8 mouse cellular contexts compared by ENCODE assay signal in the genomic region with DNA sequence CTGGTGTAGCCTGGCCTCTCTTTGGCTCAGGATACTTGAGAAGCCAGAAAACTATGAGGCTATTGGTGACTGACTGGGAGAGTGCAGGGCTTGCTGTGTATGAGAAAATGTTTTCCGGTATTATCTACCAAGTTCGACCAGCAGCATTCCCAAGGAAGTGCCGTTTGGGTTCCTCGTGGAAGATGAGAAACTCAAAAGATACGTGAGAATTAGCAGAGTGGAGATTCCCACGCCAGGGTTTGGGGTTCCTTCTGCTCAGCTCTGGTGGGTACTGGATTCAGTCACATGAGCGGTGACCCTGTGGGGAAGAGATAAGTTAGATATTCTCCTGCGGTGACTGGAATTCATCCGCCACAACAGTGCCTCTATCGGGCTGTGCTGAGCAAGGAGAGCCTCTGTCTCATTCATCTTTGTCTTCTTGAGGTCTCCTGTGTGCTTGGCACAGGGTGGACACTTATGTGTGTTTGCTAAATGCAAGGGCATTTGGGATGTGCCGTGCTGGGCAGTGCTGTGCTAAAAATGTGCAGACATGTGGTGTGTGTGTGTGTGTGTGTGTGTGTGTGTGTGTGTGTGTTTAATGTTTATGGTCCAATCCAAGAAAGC. TPM values are rescaled to one million over a fixed set of nuclear protein-coding genes. Genes with fewer than 3 reads are reported as not detected.
DNase-seq lines count a peak whose midpoint lies in the region; ATAC-seq lines count a peak whose summit lies in the region.

No protein-coding gene starts in this region.

- H3K36me3 ChIP-seq in lung, embryonic 15.5 days: no peaks in the 10 kb centered on the region
- no peaks in the 10 kb centered on the region for H3K36me3 ChIP-seq in forebrain, embryonic 15.5 days
- no peaks in the 10 kb centered on the region for H3K36me3 ChIP-seq in liver, embryonic 12.5 days
- no peaks in the 10 kb centered on the region for H3K36me3 ChIP-seq in stomach, embryonic 16.5 days (ENCODE audit: control insufficient read depth, insufficient read depth, low read length)

- DNase-seq in lung, postnatal 14 days: no peak
- no peak for DNase-seq in adrenal gland, postnatal 36 days
- DNase-seq in urinary bladder, postnatal 4 days (ENCODE audit: low spot score in 2 of 2): no peak
- DNase-seq in gastrocnemius, postnatal 25 days: no peak

- peak overlapping the region; percentile 100 for H3K4me2 ChIP-seq in lung, embryonic 15.5 days
- H3K4me2 ChIP-seq in forebrain, embryonic 15.5 days (replicated peaks): peak overlapping the region; percentile 76
- H3K4me2 ChIP-seq in liver, embryonic 12.5 days: peak overlapping the region; percentile 91
- peak overlapping the region; percentile 100 for H3K4me2 ChIP-seq in stomach, embryonic 16.5 days (ENCODE audit: low read depth, low read length)

- H3K27me3 ChIP-seq in lung, embryonic 15.5 days: 0 out of 2 replicates have a peak, but pooled peaks cover 3% of the 10 kb centered on the region
- no peaks in the 10 kb centered on the region for H3K27me3 ChIP-seq in forebrain, embryonic 15.5 days
- peaks cover 49% of the 10 kb centered on the region for H3K27me3 ChIP-seq in liver, embryonic 12.5 days (replicated peaks)
- H3K27me3 ChIP-seq in stomach, embryonic 16.5 days (ENCODE audit: control insufficient read depth, insufficient read depth, low read length): no peaks in the 10 kb centered on the region; the same call in 1 of the 2 replicates

- peak overlapping the region; percentile 58 for H3K27ac ChIP-seq in lung, embryonic 15.5 days
- peak overlapping the region; percentile 96 for H3K27ac ChIP-seq in forebrain, embryonic 15.5 days (replicated peaks)
- H3K27ac ChIP-seq in liver, embryonic 12.5 days: peak overlapping the region; percentile 24; the same call in 1 of the 2 replicates
- H3K27ac ChIP-seq in stomach, embryonic 16.5 days (ENCODE audit: low read length): 0 out of 2 replicates have a peak overlapping the region, but pooled peaks have one; percentile 38

- H3K9ac ChIP-seq in lung, embryonic 15.5 days: no peak overlapping the region; the same call in 1 of the 2 replicates
- H3K9ac ChIP-seq in forebrain, embryonic 15.5 days (replicated peaks): peak overlapping the region; percentile 99
- no peak overlapping the region for H3K9ac ChIP-seq in liver, embryonic 12.5 days
- H3K9ac ChIP-seq in stomach, embryonic 16.5 days (ENCODE audit: low read length): peak overlapping the region; percentile 77

- 12% methylated on average over 11 of the region's 11 CpGs for WGBS in lung, embryonic 15.5 days
- WGBS in forebrain, embryonic 15.5 days: 35% methylated on average over 11 of the region's 11 CpGs
- WGBS in liver, embryonic 12.5 days (ENCODE audit: insufficient replicate concordance): 14% methylated on average over 11 of the region's 11 CpGs
- 22% methylated on average over 11 of the region's 11 CpGs for WGBS in stomach, embryonic 16.5 days

- peak overlapping the region; percentile 82 for H3K4me3 ChIP-seq in lung, embryonic 15.5 days
- peak overlapping the region; percentile 69 for H3K4me3 ChIP-seq in forebrain, embryonic 15.5 days
- H3K4me3 ChIP-seq in liver, embryonic 12.5 days: peak overlapping the region; percentile 59
- peak overlapping the region; percentile 74 for H3K4me3 ChIP-seq in stomach, embryonic 16.5 days (replicated peaks; ENCODE audit: low read length)

- ATAC-seq in lung, embryonic 15.5 days (ENCODE audit: borderline replicate concordance, extremely low read depth, low FRiP score, low TSS enrichment): no peak
- ATAC-seq in forebrain, embryonic 15.5 days (replicated peaks): peak; percentile 12; the same call in 1 of the 2 replicates
- peak; percentile 25; the same call in 1 of the 2 replicates for ATAC-seq in liver, embryonic 12.5 days
- no peak for ATAC-seq in stomach, embryonic 16.5 days (ENCODE audit: insufficient read depth, low FRiP score)

- H3K9me3 ChIP-seq in lung, embryonic 15.5 days: no peaks in the 10 kb centered on the region
- H3K9me3 ChIP-seq in forebrain, embryonic 15.5 days: no peaks in the 10 kb centered on the region
- H3K9me3 ChIP-seq in liver, embryonic 12.5 days (replicated peaks): no peaks in the 10 kb centered on the region
- no peaks in the 10 kb centered on the region for H3K9me3 ChIP-seq in stomach, embryonic 16.5 days (replicated peaks; ENCODE audit: control insufficient read depth, low read length)

- peaks cover 20% of the 10 kb centered on the region for H3K4me1 ChIP-seq in lung, embryonic 15.5 days
- H3K4me1 ChIP-seq in forebrain, embryonic 15.5 days: peaks cover 45% of the 10 kb centered on the region
- peaks cover 48% of the 10 kb centered on the region for H3K4me1 ChIP-seq in liver, embryonic 12.5 days
- peaks cover 4% of the 10 kb centered on the region; the same call in 1 of the 2 replicates for H3K4me1 ChIP-seq in stomach, embryonic 16.5 days (ENCODE audit: control insufficient read depth, insufficient read depth, low read length)

RNA-seq across cellular contexts. Expression of a gene that starts 2.2 kb away (rescaled TPM):
- polyA plus RNA-seq in lung, embryonic 15.5 days (2015; fragmentation: Nextera tagmentation; extraction: Ambion mirVana): 13.0 and 13.1 TPM in 2 replicates
- polyA plus RNA-seq in forebrain, embryonic 15.5 days (2015; fragmentation: Nextera tagmentation; extraction: Ambion mirVana): 42.8 and 50.9 TPM in 2 replicates
- 2.3 and 2.7 TPM in 2 replicates for polyA plus RNA-seq in liver, embryonic 12.5 days (2016; fragmentation: Nextera tagmentation; extraction: Ambion mirVana)
- 5.2 and 6.8 TPM in 2 replicates for polyA plus RNA-seq in stomach, embryonic 16.5 days (2015; fragmentation: Nextera tagmentation; extraction: Ambion mirVana)
- 1 to 10 TPM; 3.9 to 6.9 TPM for total RNA-seq in adrenal gland, postnatal 36 days (2021)
- total RNA-seq in gastrocnemius, postnatal 25 days (2021): 10 to 100 TPM; 10.3 to 11.8 TPM

RNA-seq across cellular contexts. Expression of a gene that starts 45.6 kb away (rescaled TPM):
- polyA plus RNA-seq in lung, embryonic 15.5 days (2015; fragmentation: Nextera tagmentation; extraction: Ambion mirVana): 12.6 and 13.6 TPM in 2 replicates
- 10.6 and 10.7 TPM in 2 replicates for polyA plus RNA-seq in forebrain, embryonic 15.5 days (2015; fragmentation: Nextera tagmentation; extraction: Ambion mirVana)
- polyA plus RNA-seq in liver, embryonic 12.5 days (2016; fragmentation: Nextera tagmentation; extraction: Ambion mirVana): 2.3 and 2.8 TPM in 2 replicates
- polyA plus RNA-seq in stomach, embryonic 16.5 days (2015; fragmentation: Nextera tagmentation; extraction: Ambion mirVana): 8.8 and 9.4 TPM in 2 replicates
- 1 to 10 TPM; 3.1 to 3.9 TPM for total RNA-seq in adrenal gland, postnatal 36 days (2021)
- 1 to 10 TPM; 3.3 to 3.8 TPM for total RNA-seq in gastrocnemius, postnatal 25 days (2021)

RNA-seq across cellular contexts. Expression of a gene that starts 53.5 kb away (rescaled TPM):
- polyA plus RNA-seq in lung, embryonic 15.5 days (2015; fragmentation: Nextera tagmentation; extraction: Ambion mirVana): not detected in 2 replicates
- not detected in 2 replicates for polyA plus RNA-seq in forebrain, embryonic 15.5 days (2015; fragmentation: Nextera tagmentation; extraction: Ambion mirVana)
- not detected in 2 replicates for polyA plus RNA-seq in liver, embryonic 12.5 days (2016; fragmentation: Nextera tagmentation; extraction: Ambion mirVana)
- not detected in 2 replicates for polyA plus RNA-seq in stomach, embryonic 16.5 days (2015; fragmentation: Nextera tagmentation; extraction: Ambion mirVana)
- total RNA-seq in adrenal gland, postnatal 36 days (2021): not detected
- not detected for total RNA-seq in gastrocnemius, postnatal 25 days (2021)

Comparison
In these comparisons a context has a peak if more than half of its experiments do, and no peak if none do; other contexts are left out.
1. ATAC-seq: peak in forebrain, embryonic 15.5 days (single experiment) and liver, embryonic 12.5 days (single experiment); none in lung, embryonic 15.5 days (single experiment) and stomach, embryonic 16.5 days (single experiment).
2. H3K27ac ChIP-seq: peak in every context shown above with its lines; median percentile 96 in forebrain, embryonic 15.5 days; 58 in lung, embryonic 15.5 days; 38 in stomach, embryonic 16.5 days; 24 in liver, embryonic 12.5 days.
3. H3K9ac ChIP-seq: peak in forebrain, embryonic 15.5 days (single experiment) and stomach, embryonic 16.5 days (single experiment); none in lung, embryonic 15.5 days (single experiment) and liver, embryonic 12.5 days (single experiment).
4. Peak in every context shown above with its lines, with median percentiles within 50 percentile points of each other: H3K4me2 ChIP-seq and H3K4me3 ChIP-seq.